Mouse (Mus musculus): ENCODE measurements around the gene Tead2. TPM values are rescaled to one million over a fixed set of nuclear protein-coding genes. Genes with fewer than 3 reads are reported as not detected.

Tead2 gene
- polyA plus RNA-seq, 1 experiment, result 4.7 TPM

- peaks cover 6% of the 10 kb centered on the region; the same call in 1 of the 2 replicates for H3K4me1 ChIP-seq (ENCODE audit: control insufficient read depth, insufficient read depth, low read length)
- 3% methylated on average over 35 of the region's 35 CpGs for WGBS
- no peak for TF ChIP-seq POLR2A (IDR thresholded peaks at IDR 0.05; ENCODE audit: borderline replicate concordance, insufficient read depth, low read length)
- TF ChIP-seq CTCF (IDR thresholded peaks at IDR 0.05; ENCODE audit: borderline replicate concordance, insufficient read depth, low read depth, low read length), result no peak
Observed at GRCm38 (mm10) chr7:45181540-45181939, 34.0 kb upstream of the Tead2 start.

GRCm38 (mm10) chr7:45182199-45182601 is 33.4 kb upstream of the Tead2 start:
- WGBS, result under 1% methylated on average over 34 of the region's 34 CpGs
- peak; percentile 88 to 93 for DNase-seq
- H3K4me1 ChIP-seq (ENCODE audit: control insufficient read depth, insufficient read depth, low read length), result 0 out of 2 replicates have a peak, but pooled peaks cover 6% of the 10 kb centered on the region
- H3K4me3 ChIP-seq (replicated peaks; ENCODE audit: insufficient read depth, low read depth, low read length), result peak overlapping the region; percentile 50
- H3K27me3 ChIP-seq (ENCODE audit: control insufficient read depth, insufficient read depth, low read length), result no peaks in the 10 kb centered on the region
- no peak for TF ChIP-seq CTCF (IDR thresholded peaks at IDR 0.05; ENCODE audit: borderline replicate concordance, insufficient read depth, low read depth, low read length)
- peak; percentile 73; the same call in 1 of the 2 replicates for TF ChIP-seq POLR2A (IDR thresholded peaks at IDR 0.05; ENCODE audit: borderline replicate concordance, insufficient read depth, low read length)
- peak overlapping the region; percentile 21; the same call in 1 of the 2 replicates for H3K27ac ChIP-seq (ENCODE audit: insufficient read depth, low read length)

More at GRCm38 (mm10) chr7:45181540-45181939, 34.0 kb upstream of the Tead2 start:
- no peaks in the 10 kb centered on the region for H3K27me3 ChIP-seq (ENCODE audit: control insufficient read depth, insufficient read depth, low read length)
- no peak overlapping the region for H3K4me3 ChIP-seq (replicated peaks; ENCODE audit: insufficient read depth, low read depth, low read length)
- DNase-seq, result no peak
- H3K27ac ChIP-seq (ENCODE audit: insufficient read depth, low read length), result no peak overlapping the region

GRCm38 (mm10) chr7:45182606-45183005 is 32.9 kb upstream of the Tead2 start:
- Histone ChIP-seq H3K4me1 (ENCODE audit: control insufficient read depth, insufficient read depth, low read length) (0 out of 2 replicates have a peak, but pooled peaks cover 6% of the 10 kb centered on the region), H3K4me3 (replicated peaks; ENCODE audit: insufficient read depth, low read depth, low read length) (peak overlapping the region; percentile 50), H3K27me3 (ENCODE audit: control insufficient read depth, insufficient read depth, low read length) (no peaks in the 10 kb centered on the region), H3K27ac (ENCODE audit: insufficient read depth, low read length) (peak overlapping the region; percentile 21; the same call in 1 of the 2 replicates)
- no peak for TF ChIP-seq POLR2A (IDR thresholded peaks at IDR 0.05; ENCODE audit: borderline replicate concordance, insufficient read depth, low read length)
- TF ChIP-seq CTCF (IDR thresholded peaks at IDR 0.05; ENCODE audit: borderline replicate concordance, insufficient read depth, low read depth, low read length), result no peak
- WGBS, result 8% methylated on average over 11 of the region's 11 CpGs
- DNase-seq, result peak in 1 of 2 experiments; percentile 44

GRCm38 (mm10) chr7:45183672-45184071 is 31.9 kb upstream of the Tead2 start:
- Histone ChIP-seq H3K27me3 (ENCODE audit: control insufficient read depth, insufficient read depth, low read length) (no peaks in the 10 kb centered on the region), H3K4me3 (replicated peaks; ENCODE audit: insufficient read depth, low read depth, low read length) (no peak overlapping the region), H3K27ac (ENCODE audit: insufficient read depth, low read length) (no peak overlapping the region), H3K4me1 (ENCODE audit: control insufficient read depth, insufficient read depth, low read length) (peaks cover 12% of the 10 kb centered on the region)
- WGBS, result 78% methylated on average over 7 of the region's 7 CpGs
- TF ChIP-seq POLR2A (IDR thresholded peaks at IDR 0.05; ENCODE audit: borderline replicate concordance, insufficient read depth, low read length) (no peak), CTCF (IDR thresholded peaks at IDR 0.05; ENCODE audit: borderline replicate concordance, insufficient read depth, low read depth, low read length) (no peak)
- DNase-seq, result no peak

- peak in 1 of 2 experiments; percentile 11 for DNase-seq
- H3K27ac ChIP-seq (ENCODE audit: insufficient read depth, low read length), result no peak overlapping the region
- 81% methylated on average over 7 of the region's 7 CpGs for WGBS
- no peak for TF ChIP-seq POLR2A (IDR thresholded peaks at IDR 0.05; ENCODE audit: borderline replicate concordance, insufficient read depth, low read length)
- TF ChIP-seq CTCF (IDR thresholded peaks at IDR 0.05; ENCODE audit: borderline replicate concordance, insufficient read depth, low read depth, low read length), result no peak
- no peaks in the 10 kb centered on the region for H3K27me3 ChIP-seq (ENCODE audit: control insufficient read depth, insufficient read depth, low read length)
- H3K4me3 ChIP-seq (replicated peaks; ENCODE audit: insufficient read depth, low read depth, low read length), result no peak overlapping the region
- H3K4me1 ChIP-seq (ENCODE audit: control insufficient read depth, insufficient read depth, low read length), result peaks cover 31% of the 10 kb centered on the region
Observed at GRCm38 (mm10) chr7:45185921-45186320, 29.6 kb upstream of the Tead2 start.

GRCm38 (mm10) chr7:45189600-45189999 is 26.0 kb upstream of the Tead2 start:
- TF ChIP-seq POLR2A (IDR thresholded peaks at IDR 0.05; ENCODE audit: borderline replicate concordance, insufficient read depth, low read length) (no peak), CTCF (IDR thresholded peaks at IDR 0.05; ENCODE audit: borderline replicate concordance, insufficient read depth, low read depth, low read length) (no peak)
- H3K27ac ChIP-seq (ENCODE audit: insufficient read depth, low read length), result peak overlapping the region; percentile 34; the same call in 1 of the 2 replicates
- peaks cover 58% of the 10 kb centered on the region for H3K4me1 ChIP-seq (ENCODE audit: control insufficient read depth, insufficient read depth, low read length)
- 33% methylated on average over 16 of the region's 16 CpGs for WGBS
- H3K27me3 ChIP-seq (ENCODE audit: control insufficient read depth, insufficient read depth, low read length), result no peaks in the 10 kb centered on the region
- DNase-seq, result peak in 1 of 2 experiments; percentile 52
- H3K4me3 ChIP-seq (replicated peaks; ENCODE audit: insufficient read depth, low read depth, low read length), result no peak overlapping the region

- Histone ChIP-seq H3K27me3 (ENCODE audit: control insufficient read depth, insufficient read depth, low read length) (no peaks in the 10 kb centered on the region), H3K27ac (ENCODE audit: insufficient read depth, low read length) (0 out of 2 replicates have a peak overlapping the region, but pooled peaks have one; percentile 34), H3K4me3 (replicated peaks; ENCODE audit: insufficient read depth, low read depth, low read length) (no peak overlapping the region), H3K4me1 (ENCODE audit: control insufficient read depth, insufficient read depth, low read length) (peaks cover 63% of the 10 kb centered on the region)
- 86% methylated on average over 6 of the region's 6 CpGs for WGBS
- no peak for DNase-seq
- TF ChIP-seq POLR2A (IDR thresholded peaks at IDR 0.05; ENCODE audit: borderline replicate concordance, insufficient read depth, low read length), result no peak
Observed at GRCm38 (mm10) chr7:45190186-45190585, 25.4 kb upstream of the Tead2 start.

GRCm38 (mm10) chr7:45191161-45191560 is 24.4 kb upstream of the Tead2 start:
- Histone ChIP-seq H3K4me1 (ENCODE audit: control insufficient read depth, insufficient read depth, low read length) (peaks cover 73% of the 10 kb centered on the region), H3K4me3 (replicated peaks; ENCODE audit: insufficient read depth, low read depth, low read length) (no peak overlapping the region), H3K27me3 (ENCODE audit: control insufficient read depth, insufficient read depth, low read length) (no peaks in the 10 kb centered on the region), H3K27ac (ENCODE audit: insufficient read depth, low read length) (peak overlapping the region; percentile 42)
- no peak for DNase-seq
- 69% methylated on average over 2 of the region's 2 CpGs for WGBS
- TF ChIP-seq CTCF (IDR thresholded peaks at IDR 0.05; ENCODE audit: borderline replicate concordance, insufficient read depth, low read depth, low read length), result no peak
- TF ChIP-seq POLR2A (IDR thresholded peaks at IDR 0.05; ENCODE audit: borderline replicate concordance, insufficient read depth, low read length), result no peak
